Mouse (Mus musculus): Measurements from ENCODE around the gene Limd2.
"Not testable (repeated sequence)": the region's sequence is repeated elsewhere in the genome, so short reads cannot be mapped to it uniquely, and the experiment has no call there.

Limd2 gene

DNA sequence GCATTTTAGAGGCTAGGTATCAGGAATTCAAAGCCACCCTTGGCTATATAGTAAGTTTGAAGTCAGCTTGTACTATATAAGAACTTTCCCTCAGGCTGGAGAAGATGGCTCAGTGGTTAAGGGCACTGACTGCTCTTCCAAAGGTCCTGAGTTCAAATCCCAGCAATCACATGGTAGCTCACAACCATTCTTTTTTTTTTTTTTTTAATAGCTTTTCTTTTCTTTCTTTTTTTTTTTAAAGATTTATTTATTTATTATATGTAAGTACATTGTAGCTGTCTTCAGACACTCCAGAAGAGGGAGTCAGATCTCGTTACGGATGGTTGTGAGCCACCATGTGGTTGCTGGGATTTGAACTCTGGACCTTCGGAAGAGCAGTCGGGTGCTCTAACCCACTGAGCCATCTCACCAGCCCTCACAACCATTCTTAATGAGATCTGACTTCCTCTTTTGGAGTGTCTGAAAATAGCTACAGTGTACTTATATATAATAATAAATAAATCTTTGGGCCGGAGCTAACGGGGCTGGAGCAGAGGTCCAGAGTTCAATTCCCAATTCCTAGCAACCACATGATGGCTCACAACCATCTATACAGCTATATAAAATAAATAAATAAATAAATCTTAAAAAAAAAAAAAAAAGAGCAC lies 33.8 kb downstream of the Limd2 start:
- DNase-seq (ENCODE audit: low read depth, low spot score) = not testable (repeated sequence)

DNA sequence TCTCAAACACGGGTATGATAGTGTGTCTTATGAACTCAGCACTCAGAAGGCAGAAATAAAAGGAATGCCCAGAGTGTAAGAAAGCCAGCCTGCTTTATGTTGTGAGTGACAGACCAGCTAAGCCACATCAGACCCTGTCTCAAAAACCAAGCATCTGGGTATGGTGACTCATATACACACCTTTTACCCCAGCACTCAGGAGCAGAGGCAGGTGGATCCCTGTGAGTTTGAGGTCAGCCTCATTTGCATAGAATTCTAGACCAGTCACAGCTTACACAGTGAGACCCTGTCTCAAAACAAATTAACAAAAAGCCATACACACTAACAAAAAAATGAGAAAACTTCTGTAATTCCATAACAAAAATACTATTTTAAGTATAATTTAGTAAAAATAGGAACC lies 34.8 kb downstream of the Limd2 start:
- no peak for DNase-seq (ENCODE audit: low read depth, low spot score)

DNA sequence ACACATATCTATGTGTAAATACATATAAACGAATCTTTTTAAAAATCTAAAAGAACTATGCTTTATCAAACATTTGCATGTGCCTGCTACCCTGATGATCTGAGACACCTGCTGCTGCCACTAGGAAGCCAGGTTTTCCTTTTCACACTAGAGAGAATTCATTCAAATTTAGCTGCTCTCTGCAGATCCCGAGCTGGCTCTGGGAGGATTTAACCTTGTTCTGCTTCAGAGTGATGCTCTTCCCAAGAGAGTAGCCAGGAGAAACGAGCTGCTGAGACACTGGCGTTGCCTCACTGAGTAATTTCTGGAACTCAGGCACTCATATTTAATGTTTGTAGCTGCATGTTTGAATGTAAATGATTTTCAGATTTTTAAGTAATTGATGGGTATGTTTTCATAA lies 35.9 kb downstream of the Limd2 start:
- no peak for DNase-seq (ENCODE audit: low read depth, low spot score)

DNA sequence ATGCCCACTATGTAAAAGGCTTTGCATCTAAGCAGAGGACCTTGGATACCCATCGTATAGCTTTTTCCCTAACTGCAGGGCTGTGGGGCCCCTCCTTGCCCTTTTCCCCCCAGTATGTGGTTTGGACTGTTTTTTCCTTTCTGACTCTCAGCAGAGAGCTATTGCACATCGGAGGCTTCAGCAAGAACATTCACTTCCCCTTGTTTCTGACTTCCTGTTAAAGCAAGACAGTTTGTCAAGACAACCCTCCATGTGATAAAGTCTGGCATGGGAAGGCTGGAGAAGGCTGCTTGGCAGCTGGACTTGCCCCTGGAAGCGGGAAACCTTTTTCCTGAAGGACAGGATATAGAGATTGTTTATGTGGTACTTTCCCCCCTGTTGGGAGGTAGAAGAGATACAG lies 37.9 kb downstream of the Limd2 start:
- no peak for DNase-seq (ENCODE audit: low read depth, low spot score)

DNA sequence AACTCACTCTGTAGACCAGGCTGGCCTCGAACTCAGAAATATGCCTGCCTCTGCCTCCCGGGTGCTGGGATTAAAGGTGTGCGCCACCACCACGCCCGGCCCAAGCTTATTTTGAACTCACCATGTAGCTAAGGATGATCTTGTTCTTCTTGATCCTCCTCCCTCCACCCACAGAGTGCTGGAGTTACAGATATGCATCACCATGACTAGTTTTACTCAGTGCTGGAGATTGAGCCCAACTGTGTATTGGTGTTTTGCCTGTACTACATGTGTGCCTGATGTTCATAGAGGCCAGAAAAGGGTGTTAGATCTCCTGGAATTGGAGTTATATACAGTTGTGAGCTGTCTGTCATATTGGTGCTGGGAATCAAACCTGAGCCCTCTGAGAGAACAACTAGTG lies 38.4 kb downstream of the Limd2 start:
- DNase-seq (ENCODE audit: low read depth, low spot score) = no peak

DNA sequence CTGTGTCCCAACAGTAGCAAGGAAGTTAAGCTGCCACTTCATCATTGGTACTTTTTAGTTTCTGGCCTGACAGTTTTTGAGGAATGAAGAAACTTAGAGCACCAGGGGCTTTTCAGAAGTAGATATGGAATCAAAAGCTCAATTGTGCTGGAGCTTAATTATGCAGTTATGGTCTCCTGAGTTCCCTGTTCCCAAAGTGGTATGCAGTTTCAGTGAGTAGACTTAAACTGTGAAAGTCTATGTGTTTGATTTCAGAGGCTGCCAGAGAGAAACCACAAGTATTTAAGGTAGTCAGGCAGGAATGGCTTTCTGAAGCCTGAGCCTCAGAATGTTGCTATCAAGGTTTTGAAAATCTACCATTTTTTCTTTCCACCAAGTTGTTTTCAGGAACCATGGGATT lies 49.0 kb downstream of the Limd2 start:
- no peak for DNase-seq (ENCODE audit: low read depth, low spot score)
